Mouse (Mus musculus) c-Kit-positive CD71-positive TER-119-negative erythroid progenitor cells, embryonic 14.5 days (primary cell): Measurements from ENCODE around the gene Mettl9.

Source experiments
- DNase-seq: peaks from one replicate; pipeline ENCODE4 v3.0.0-alpha.2; 2013; ENCODE audit warnings: low read depth

The Mettl9 gene

DNA sequence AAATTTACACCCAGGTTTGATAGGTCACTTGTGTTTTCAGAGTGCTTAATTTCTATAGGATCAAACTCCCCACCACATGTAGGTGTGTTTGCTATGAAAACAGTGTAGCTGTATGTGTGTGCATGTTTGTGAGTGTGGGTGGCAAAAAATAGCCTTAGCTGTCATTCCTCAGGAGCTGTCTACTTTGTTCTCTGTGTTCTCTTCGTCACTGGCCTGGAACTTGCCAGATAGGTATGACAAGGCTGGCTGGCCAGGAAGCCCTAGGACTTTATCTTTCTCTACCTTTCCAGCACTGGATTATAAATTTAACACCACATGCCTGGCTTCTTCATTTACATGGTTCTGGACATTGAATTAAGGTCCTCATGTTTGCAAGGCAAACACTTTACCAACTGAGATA lies 10.0 kb downstream of the Mettl9 start:
- no peak for DNase-seq

- no peak for DNase-seq
Observed at GRCm38 (mm10) chr7:121045671-121046453, 11.6 kb downstream of the Mettl9 start.

DNA sequence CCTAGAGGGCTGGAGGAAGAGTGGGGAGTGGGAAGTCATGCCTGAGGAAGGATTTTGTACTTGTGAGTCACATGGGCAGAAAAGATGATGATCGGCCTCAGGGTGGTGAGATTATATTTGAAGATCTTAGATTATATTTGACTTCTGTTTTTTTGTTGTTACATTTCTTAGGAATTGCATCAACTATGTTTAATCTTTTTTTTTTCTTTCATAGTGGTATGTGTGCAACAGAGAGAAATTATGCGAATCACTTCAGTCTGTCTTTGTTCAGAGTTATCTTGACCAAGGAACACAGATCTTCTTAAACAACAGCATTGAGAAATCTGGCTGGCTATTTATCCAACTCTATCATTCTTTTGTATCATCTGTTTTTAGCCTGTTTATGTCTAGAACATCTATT lies 13.4 kb downstream of the Mettl9 start:
- no peak for DNase-seq

DNA sequence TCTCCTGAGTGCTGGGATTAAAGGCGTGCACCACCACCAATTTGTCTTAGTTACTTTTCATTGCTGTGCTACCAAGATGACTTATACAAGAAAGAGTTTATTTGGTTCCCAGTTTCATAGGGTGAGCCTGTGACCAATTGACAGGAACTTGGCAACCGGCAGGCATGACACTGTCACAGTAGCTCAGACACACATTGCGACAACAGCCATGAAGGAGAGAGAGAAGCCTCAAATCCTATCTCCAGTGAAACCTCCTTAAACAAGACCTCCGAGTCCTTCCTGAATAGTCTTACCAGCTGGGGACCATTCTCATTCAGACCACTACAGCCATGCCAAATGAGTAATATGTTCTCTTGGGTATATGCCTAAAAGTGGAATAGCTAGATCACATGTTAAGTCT lies 18.8 kb downstream of the Mettl9 start:
- DNase-seq, result no peak

GRCm38 (mm10) chr7:121059477-121060218 lies 25.4 kb downstream of the Mettl9 start:
- no peak for DNase-seq

DNA sequence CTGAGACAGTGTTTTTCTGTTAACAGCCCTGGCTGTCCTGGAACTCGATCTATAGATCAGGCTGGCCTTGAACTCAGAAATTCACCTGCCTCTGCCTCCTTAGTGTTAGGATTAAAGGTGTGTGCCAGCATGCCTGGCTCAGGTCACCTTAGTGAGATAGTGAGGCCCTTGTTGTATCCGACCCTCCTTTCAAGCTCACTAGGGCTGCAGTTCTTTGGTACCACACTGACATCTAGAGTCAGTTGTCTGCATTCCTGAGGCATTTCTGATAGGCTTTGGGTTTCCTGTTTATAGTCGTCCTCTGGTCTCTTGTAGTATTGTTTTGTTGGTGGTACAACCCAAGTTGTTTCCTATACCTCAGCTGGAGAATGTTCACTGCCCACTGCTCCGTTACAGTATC lies 30.1 kb downstream of the Mettl9 start:
- DNase-seq, result peak; percentile 20

DNA sequence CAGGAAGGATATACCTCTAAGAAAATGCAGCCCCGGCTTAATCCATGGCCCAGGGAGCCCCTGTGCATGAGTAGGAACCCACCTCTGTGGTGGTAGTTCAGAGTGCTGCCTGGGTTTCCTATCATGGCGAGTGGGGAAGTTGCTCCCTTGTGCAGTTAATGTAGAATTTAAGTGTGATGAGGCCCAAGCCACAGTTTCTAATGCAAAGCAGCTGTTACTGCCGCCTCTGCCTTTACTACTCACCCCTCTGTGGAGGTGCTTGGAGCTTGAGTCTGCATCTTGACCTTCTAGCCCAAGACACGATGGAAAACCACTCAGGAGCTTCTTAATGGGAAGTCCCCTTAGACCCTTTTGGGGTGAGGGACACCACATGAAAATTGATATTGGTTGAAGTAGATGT lies 37.0 kb downstream of the Mettl9 start:
- no peak for DNase-seq

DNA sequence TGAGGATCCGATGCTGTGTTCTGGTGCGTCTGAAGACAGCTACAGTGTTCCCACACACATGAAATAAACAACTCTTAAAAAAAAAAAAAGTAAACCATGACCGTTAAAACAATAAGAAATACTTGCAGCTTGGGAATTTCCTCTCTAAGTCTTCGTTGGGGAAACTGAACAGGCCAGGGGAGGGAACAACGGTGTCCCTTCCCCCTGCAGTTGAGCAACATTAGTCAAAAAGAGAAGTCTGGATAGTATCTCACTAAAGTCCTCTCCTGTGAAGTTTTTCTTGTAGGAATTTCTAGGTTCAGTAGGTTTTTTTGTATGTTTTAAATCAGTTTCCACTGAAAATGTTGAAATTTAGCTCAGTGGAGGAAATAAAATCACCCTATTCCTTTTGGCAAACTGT lies 38.3 kb downstream of the Mettl9 start:
- no peak for DNase-seq

GRCm38 (mm10) chr7:121074281-121074680 lies 40.0 kb downstream of the Mettl9 start, which contains the start of gene Igsf6:
Gene Igsf6, minus strand, starts transcription at chr7:121074572.
- no peak for DNase-seq

- DNase-seq, result no peak
Observed at GRCm38 (mm10) chr7:121074801-121075400, 40.7 kb downstream of the Mettl9 start.

GRCm38 (mm10) chr7:121075416-121075815 lies 41.2 kb downstream of the Mettl9 start:
- no peak for DNase-seq

DNA sequence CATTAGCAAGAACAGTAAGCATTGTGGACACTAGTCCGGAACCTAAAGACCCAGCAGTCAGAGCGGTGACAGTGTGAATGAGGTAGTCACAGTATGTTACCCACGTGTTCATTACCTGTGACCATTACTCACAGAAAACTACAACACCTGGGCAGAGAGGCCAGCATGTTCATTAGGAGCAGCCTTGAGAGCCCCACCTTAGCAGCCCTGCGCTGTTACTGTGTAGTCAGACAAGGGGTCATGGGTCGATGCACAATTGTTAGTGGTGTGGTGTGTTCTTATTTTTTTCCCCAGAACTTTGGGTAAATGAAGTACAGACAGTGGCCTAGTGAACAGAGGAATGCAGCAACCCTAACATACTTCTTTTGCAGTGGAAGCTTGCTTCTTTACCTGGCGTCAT lies 43.1 kb downstream of the Mettl9 start:
- no peak for DNase-seq

DNA sequence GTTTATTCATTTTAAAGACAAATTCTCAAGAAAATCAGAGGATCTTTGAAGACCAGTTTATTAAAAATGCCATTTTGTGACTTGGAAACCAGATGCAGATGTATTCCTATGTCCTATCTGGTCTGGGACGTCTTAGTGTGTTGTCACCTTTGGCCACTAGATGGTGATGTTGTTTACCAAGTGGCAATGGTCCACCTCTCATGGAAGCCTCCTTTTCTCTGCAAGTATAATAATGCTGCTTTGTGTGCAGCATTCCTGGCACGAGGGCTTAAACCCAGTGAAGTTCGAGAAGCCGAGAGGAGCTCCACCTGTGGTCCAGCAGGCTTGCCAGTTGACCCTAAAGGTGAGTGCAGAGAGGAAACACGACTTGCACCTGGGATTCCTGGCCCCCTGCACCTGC lies 43.6 kb downstream of the Mettl9 start:
- DNase-seq, result peak; percentile 44

GRCm38 (mm10) chr7:121081350-121081749 lies 47.1 kb downstream of the Mettl9 start, which contains the start of gene Otoa:
Gene Otoa, plus strand, starts transcription at chr7:121081650.
- no peak for DNase-seq

- no peak for DNase-seq
Observed at GRCm38 (mm10) chr7:121081816-121082215, 47.6 kb downstream of the Mettl9 start.

- DNase-seq, result no peak
Observed at GRCm38 (mm10) chr7:121082949-121083513, 48.8 kb downstream of the Mettl9 start.

- DNase-seq, result no peak
Observed at GRCm38 (mm10) chr7:121084840-121085453, 50.7 kb downstream of the Mettl9 start.

DNA sequence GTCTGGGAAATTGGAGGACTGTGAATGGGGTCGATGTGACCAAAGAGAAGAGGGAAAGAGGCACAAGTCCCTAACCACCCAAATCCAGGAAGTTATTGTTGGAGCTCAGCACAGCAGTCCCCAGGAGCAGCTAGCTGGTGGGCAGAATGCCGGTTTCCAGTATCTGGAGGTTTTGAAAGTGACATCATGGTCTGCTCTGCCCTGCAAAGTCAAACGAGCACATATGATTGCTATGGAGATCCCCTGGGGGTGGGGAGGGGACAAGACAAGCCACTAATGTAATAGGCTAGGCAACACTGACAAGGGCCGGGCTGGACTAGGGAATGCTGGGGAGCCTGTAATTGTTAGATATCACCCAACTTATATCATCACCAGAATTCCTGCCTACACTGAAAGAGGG lies 51.3 kb downstream of the Mettl9 start:
- DNase-seq, result no peak

DNA sequence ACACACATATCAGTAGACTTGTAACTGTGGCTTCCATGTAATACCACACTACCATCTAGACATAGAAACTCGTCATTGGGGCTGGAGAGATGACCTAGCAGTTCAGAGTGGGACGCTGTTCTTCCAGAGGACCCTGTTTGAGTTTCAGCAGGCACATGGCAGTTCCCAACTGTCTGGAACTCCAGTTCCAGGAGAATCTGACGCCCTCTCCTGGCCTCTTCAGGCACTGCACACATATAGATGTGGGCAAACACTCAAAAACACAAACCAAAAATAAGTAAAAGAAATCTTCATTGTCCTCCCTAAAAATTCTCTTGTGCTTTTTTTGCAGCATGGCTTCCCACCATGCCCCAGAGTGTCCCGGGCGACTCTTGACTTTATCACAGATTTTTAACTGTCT lies 54.5 kb downstream of the Mettl9 start:
- DNase-seq, result no peak

- no peak for DNase-seq
Observed at GRCm38 (mm10) chr7:121090748-121091147, 56.5 kb downstream of the Mettl9 start.

GRCm38 (mm10) chr7:121093026-121093425 lies 58.8 kb downstream of the Mettl9 start:
- DNase-seq, result no peak
